Mouse (Mus musculus) spleen, adult 10 weeks (tissue): ENCODE measurements around the gene Timeless. TPM values are rescaled to one million over a fixed set of nuclear protein-coding genes. Genes with fewer than 3 reads are reported as not detected.

Source experiments
- polyA plus RNA-seq: library from polyadenylated mRNA; stranded (reverse); fragments of 350-450 nt; fragmentation: Illumina TruSeq; extraction: RNeasy Lipid Tissue Mini Kit (QIAGEN cat#74804); gene quantifications from one replicate; pipeline ENCODE4 v1.2.3, GENCODE M21; 2015; ENCODE audit warnings: low replicate concordance; ENCODE audit not compliant: insufficient read depth

Gene Timeless
- 14.1 TPM for polyA plus RNA-seq

DNA sequence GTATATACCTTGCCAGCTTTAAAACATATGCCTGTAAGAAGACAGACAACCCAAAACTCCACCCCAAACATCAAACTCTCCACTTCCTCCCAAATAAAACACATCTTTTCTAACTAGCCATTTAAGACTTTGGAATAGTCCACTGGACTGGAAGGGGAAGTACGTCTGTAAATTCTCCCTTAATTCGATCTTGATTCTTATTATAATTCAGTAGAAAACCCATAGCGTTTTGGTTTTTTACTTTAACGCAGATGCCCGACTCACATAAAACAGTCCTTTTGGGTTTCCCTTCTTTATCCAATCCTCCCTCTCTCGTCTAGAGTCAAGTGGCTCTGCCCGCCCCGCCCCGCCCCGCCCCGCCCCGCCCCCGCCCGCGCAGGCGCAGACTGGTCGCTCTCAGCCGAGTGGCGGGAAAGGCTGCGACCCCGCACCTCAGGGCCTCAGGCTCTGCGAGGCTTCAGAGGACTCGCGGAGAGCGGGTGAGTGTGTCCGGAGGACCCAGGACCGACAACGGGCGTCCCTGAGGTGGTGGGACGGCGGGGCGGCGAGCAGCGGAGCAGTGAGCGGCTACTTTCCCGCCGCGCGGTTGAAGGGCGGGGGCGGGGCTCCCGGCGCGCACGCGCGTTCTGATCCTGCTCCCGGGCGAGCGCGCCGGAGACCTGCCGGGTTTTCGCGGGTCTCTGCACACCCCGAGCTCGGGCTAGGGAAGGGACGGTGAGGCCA lies at the start of gene Timeless:
Gene Timeless (plus strand): TSS at position 369 of the 723 bp plus-strand sequence.

DNA sequence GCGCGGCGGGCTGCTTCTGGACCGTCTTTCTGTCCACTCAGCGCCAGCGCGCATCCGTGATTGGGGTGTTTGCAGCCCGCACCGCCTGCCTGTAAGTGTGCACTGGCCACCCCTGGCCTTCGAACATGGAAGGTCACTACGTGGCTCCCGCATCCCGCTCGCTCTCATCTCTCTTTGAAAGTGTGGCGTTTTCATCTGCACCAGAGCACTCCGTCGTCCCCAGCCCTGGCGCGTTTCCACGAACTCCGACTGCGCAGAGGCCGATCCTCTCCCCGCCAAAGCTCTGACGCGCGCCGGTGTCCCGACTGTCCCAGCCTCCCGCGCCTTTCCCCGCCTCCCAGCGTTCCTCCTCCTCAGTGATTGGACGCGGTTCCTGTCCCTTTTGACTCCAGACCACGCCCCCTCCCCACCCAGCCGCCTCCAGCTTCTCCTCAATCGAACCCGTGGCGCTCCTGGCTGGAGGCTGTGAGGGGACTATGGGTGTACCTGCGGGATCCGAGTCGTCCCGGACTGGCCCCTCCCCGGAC lies 37.8 kb upstream of the Timeless start, which contains the start of gene Gls2:
Gene Gls2 (plus strand): TSS at position 434 of the 527 bp plus-strand sequence.

GRCm38 (mm10) chr10:128211390-128212108 lies 20.3 kb upstream of the Timeless start, which contains the start of gene Spryd4:
Gene Spryd4 (minus strand): TSS chr10:128211807.

DNA sequence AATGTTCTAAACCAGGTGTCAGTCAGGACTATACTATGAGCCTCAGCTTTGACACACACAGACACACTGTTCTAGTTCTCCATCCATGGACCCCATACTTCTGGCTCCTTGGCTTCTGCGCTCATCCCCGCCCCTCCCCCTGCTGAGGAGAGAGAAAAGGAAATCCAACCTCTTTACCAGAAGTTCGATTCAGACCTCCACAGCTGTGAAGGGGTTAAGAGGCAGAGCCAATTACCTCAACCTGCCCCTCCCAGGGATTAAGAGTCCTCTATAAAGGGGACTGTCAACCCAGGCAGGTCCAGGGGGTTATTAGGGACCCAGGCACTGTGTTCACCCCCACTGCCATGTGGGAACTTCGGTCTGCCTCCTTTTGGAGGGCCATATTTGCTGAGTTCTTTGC lies 6.3 kb upstream of the Timeless start, which contains the start of gene Mip:
Gene Mip (plus strand): TSS at position 301 of the 400 bp plus-strand sequence.

GRCm38 (mm10) chr10:128253677-128254255 lies 21.9 kb downstream of the Timeless start, which contains the start of gene Apon:
Gene Apon (plus strand): TSS chr10:128254096.

DNA sequence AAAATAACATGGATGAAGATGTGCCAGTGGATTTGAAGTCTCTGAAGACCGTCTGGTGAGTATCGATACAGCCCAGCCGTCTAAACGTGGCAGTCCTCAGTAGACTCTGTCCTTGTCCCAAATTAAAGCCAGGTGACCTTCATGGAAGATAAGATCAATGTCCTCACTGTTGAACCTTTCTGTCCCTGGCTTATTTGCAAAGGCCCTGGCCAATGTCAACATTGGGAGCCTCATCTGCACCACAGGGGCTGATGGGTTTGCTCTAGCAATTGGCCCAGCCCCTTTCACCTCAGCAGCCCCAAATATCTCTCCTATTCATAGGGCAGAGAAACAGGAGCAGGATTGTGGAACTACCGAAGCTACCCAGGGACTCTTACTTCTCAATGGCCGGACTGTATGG lies 36.5 kb downstream of the Timeless start, which contains the start of gene Apof:
Gene Apof (plus strand): TSS at position 301 of the 400 bp plus-strand sequence.

DNA sequence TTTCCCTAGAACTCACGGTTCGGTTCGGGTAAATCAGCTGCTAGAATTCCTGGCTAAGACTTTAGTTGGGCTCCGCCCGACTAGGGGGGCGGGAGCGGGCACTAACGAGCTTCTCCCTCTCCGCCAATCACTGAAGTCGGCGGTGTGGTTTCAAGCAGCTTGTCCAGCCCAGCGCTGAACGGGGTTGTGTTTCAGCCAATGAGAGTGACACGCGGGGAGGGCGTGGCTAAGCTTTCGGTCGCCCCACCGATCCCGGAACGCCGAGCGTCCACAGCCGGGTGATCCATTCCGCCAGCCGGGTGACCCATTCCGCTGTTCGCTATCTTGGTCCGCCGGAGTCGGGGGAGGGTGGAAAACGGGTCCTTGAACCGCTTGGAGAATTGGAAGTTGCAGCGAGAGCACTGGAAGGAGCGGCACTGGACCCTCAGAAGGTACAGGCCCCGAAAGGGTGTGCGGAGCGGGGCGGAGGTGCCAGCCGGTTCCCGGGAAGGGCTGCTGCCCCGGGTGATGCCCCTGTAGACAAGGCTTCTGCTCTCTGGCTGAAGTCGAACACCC lies 38.5 kb downstream of the Timeless start, which contains the start of gene Stat2:
Gene Stat2 (plus strand): TSS at position 273 of the 555 bp plus-strand sequence.

DNA sequence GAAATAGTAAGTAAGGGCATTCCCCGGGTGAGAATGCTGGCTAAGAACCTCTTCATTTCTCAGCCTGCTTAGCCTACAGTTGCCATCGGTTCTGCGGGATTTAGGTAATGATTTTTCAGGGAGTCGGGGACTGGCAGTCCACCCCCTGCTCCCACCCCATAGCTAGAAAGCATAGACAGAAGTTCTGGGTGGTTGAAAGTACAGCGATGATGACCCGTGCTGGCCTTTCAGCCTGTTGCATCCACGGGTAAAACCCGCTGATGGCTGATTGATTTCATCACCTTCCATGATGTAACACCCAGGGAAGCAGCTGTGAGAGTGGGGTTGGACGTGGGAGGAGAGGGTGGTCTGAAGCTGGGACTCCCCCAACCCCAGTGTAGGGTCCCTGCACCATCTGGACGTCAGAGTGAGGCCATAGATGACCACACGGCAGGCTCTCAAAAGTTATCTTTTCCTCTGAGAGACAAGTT lies 66.9 kb downstream of the Timeless start, which contains the start of gene Il23a:
Gene Il23a (minus strand): TSS at position 51 of the 470 bp plus-strand sequence.

Other genes with a start within 250 kb of the Timeless start
- gene Hsd17b6, start 224.5 kb upstream of the Timeless start, polyA plus RNA-seq, result not detected
- gene Prim1, start 216.9 kb upstream of the Timeless start, polyA plus RNA-seq, result 34.6 TPM
- 1,288 TPM for gene Naca, start 196.5 kb upstream of the Timeless start, polyA plus RNA-seq
- 192 TPM for gene Ptges3, start 173.1 kb upstream of the Timeless start, polyA plus RNA-seq
- 584 TPM for gene Atp5b, start 148.8 kb upstream of the Timeless start, polyA plus RNA-seq
- 77.3 TPM for gene Baz2a, start 140.5 kb upstream of the Timeless start, polyA plus RNA-seq
- gene Rbms2, start 51.8 kb upstream of the Timeless start, polyA plus RNA-seq, result 28.3 TPM
- gene Gls2, start 37.6 kb upstream of the Timeless start, polyA plus RNA-seq, result 1.1 TPM
- 13.4 TPM for gene Spryd4, start 20.3 kb upstream of the Timeless start, polyA plus RNA-seq
- not detected for gene Mip, start 6.2 kb upstream of the Timeless start, polyA plus RNA-seq
- gene Apon, start 22.0 kb downstream of the Timeless start, polyA plus RNA-seq, result 0.28 TPM
- gene Apof, start 36.6 kb downstream of the Timeless start, polyA plus RNA-seq, result 1.3 TPM
- gene Stat2, start 38.5 kb downstream of the Timeless start, polyA plus RNA-seq, result 74.1 TPM
- gene Il23a, start 66.7 kb downstream of the Timeless start, polyA plus RNA-seq, result not detected
- 44.8 TPM for gene Pan2, start 71.3 kb downstream of the Timeless start, polyA plus RNA-seq
- gene Cnpy2, start 90.4 kb downstream of the Timeless start, polyA plus RNA-seq, result 58.8 TPM
- 121 TPM for gene Cs, start 105.7 kb downstream of the Timeless start, polyA plus RNA-seq
- gene Coq10a, start 136.9 kb downstream of the Timeless start, polyA plus RNA-seq, result 42.0 TPM
- gene Ankrd52, start 145.1 kb downstream of the Timeless start, polyA plus RNA-seq, result 35.0 TPM
- not detected for gene Slc39a5, start 169.2 kb downstream of the Timeless start, polyA plus RNA-seq
- 48.3 TPM for gene Nabp2, start 179.4 kb downstream of the Timeless start, polyA plus RNA-seq
- gene Rnf41, start 179.6 kb downstream of the Timeless start, polyA plus RNA-seq, result 25.2 TPM
- 93.2 TPM for gene Smarcc2, start 227.2 kb downstream of the Timeless start, polyA plus RNA-seq